Mouse (Mus musculus) myocyte (in vitro differentiated cells): Measurements from ENCODE around the gene Atcay.

Source experiments
- POLR2A ChIP-seq: IDR thresholded peaks from one replicate; pipeline ENCODE4 v1.6.1; 2011; ENCODE audit warnings: low read depth, mild to moderate bottlenecking, control low read depth, moderate library complexity; ENCODE audit not compliant: insufficient read length
- REST ChIP-seq: IDR thresholded peaks from one replicate; pipeline ENCODE4 v1.6.1; 2011; ENCODE audit warnings: mild to moderate bottlenecking, control low read depth, moderate library complexity; ENCODE audit not compliant: insufficient read depth, insufficient read length
- TCF12 ChIP-seq: IDR thresholded peaks from one replicate; pipeline ENCODE4 v1.6.1; 2011; ENCODE audit warnings: mild to moderate bottlenecking, control low read depth; ENCODE audit not compliant: poor library complexity, insufficient read depth, severe bottlenecking
- TCF3 ChIP-seq: IDR thresholded peaks from one replicate; pipeline ENCODE4 v1.6.1; 2011; ENCODE audit warnings: low read depth, control low read depth; ENCODE audit not compliant: insufficient read length

DNA sequence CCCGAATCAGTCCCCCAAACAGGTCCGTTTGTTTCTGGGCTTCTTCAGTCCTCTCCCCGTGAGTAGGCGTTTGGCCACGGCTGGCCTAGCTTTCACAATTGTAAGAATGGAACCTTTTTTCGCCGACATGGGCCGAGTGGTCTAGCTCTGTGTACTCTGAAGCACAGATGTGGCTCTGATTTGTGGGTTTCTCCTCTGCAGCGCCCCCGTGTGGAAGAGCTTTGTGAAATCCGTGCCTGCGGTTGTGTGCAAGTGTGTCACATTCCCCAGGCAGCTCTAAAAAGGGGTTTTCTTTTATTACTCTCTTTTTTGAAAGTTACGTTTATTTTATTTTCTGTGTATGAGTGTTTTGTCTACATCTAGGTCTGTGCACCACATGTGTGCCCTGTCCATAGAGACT, 10.2 kb upstream of the Atcay start:
- TF ChIP-seq TCF3, result no peak
- no peak for TF ChIP-seq REST
- TF ChIP-seq TCF12, result no peak
- TF ChIP-seq POLR2A, result no peak
